Mouse (Mus musculus) mature B cell (primary cell): ENCODE results near the gene Npr2.

Experiments
- in situ Hi-C: fragments of 300-500 bp; cut with MboI; formaldehyde crosslinking; loops from 2 replicates; pipeline ENCODE4 v1.14.3; 2019

The Npr2 gene

GRCm38 (mm10) chr4:43672070-43672469, 40.3 kb downstream of the Npr2 start:
- in situ Hi-C loops = no loop called here

- in situ Hi-C loops = no loop called here
Measured at GRCm38 (mm10) chr4:43673703-43674102, 42.0 kb downstream of the Npr2 start.

- in situ Hi-C loops = no loop called here
Measured at GRCm38 (mm10) chr4:43674974-43675373, 43.2 kb downstream of the Npr2 start.

GRCm38 (mm10) chr4:43675608-43676007, 43.9 kb downstream of the Npr2 start:
- in situ Hi-C loops = no loop called here

GRCm38 (mm10) chr4:43678541-43678940, 46.8 kb downstream of the Npr2 start:
- in situ Hi-C loops = no loop called here

GRCm38 (mm10) chr4:43679416-43680043, 47.8 kb downstream of the Npr2 start:
- in situ Hi-C loops = no loop called here

- in situ Hi-C loops = no loop called here
Measured at GRCm38 (mm10) chr4:43690021-43690420, 58.3 kb downstream of the Npr2 start.

- in situ Hi-C loops = no loop called here
Measured at GRCm38 (mm10) chr4:43691026-43691425, 59.3 kb downstream of the Npr2 start.

GRCm38 (mm10) chr4:43693806-43694241, 62.1 kb downstream of the Npr2 start:
- in situ Hi-C loops = no loop called here

- in situ Hi-C loops = no loop called here
Measured at GRCm38 (mm10) chr4:43694439-43695248, 62.9 kb downstream of the Npr2 start.

GRCm38 (mm10) chr4:43695249-43695671, 63.5 kb downstream of the Npr2 start:
- in situ Hi-C loops = no loop called here

- in situ Hi-C loops = no loop called here
Measured at GRCm38 (mm10) chr4:43696561-43696960, 64.8 kb downstream of the Npr2 start.

GRCm38 (mm10) chr4:43700707-43701106, 69.0 kb downstream of the Npr2 start, which contains the start of gene Olfr70:
Olfr70 (minus strand) TSS chr4:43700807.
- in situ Hi-C loops = no loop called here
